Mouse (Mus musculus) liver, embryonic 14.5 days (tissue): ENCODE data around the gene Mrpl20. TPM values are rescaled to one million over a fixed set of nuclear protein-coding genes. Genes with fewer than 3 reads are reported as not detected.

Experiments
- ATAC-seq: fragments of 200-750 bp; cut with Nextera tagmentation; 2 replicates; pipeline ENCODE4 v1.8.0; 2017; ENCODE audit warnings: moderate number of reproducible peaks, mild to moderate bottlenecking, moderate library complexity; ENCODE audit not compliant: insufficient read depth
- DNase-seq, 3 experiments: peaks; one replicate each; pipeline ENCODE4 v3.0.0-alpha.2; 2012 to 2013; ENCODE audit warnings: low read depth in 3 of 3, low spot score in 3 of 3
- H3K27ac ChIP-seq: fragments of 300-500 bp; sonication (generic); 2 replicates; pipeline ENCODE4 v1.5.1; 2014; ENCODE audit warnings: moderate library complexity, mild to moderate bottlenecking, control low read depth, inconsistent platforms
- H3K27me3 ChIP-seq: fragments of 300-500 bp; sonication (generic); 2 replicates; pipeline ENCODE4 v1.6.1; 2014; ENCODE audit warnings: mild to moderate bottlenecking, low read length, moderate library complexity; ENCODE audit not compliant: control insufficient read depth, insufficient read depth
- H3K36me3 ChIP-seq: fragments of 300-500 bp; sonication (generic); replicated peaks from 2 replicates; pipeline ENCODE4 v1.6.1; 2014; ENCODE audit warnings: low read depth; ENCODE audit not compliant: control insufficient read depth, insufficient read depth
- H3K4me1 ChIP-seq, 2 experiments: fragments of 200-500 bp in 1 of 2; fragments of 300-500 bp in 1 of 2; sonication (generic) in 1 of 2; replicated peaks; 2 replicates each; pipeline ENCODE4 v1.6.1; 2012 to 2014; ENCODE audit warnings: antibody characterized with exemption in 1 of 2, inconsistent platforms in 1 of 2, low read length in 1 of 2; ENCODE audit not compliant: control insufficient read depth in 2 of 2, insufficient read depth in 2 of 2
- H3K4me2 ChIP-seq: fragments of 300-500 bp; sonication (generic); 2 replicates; pipeline ENCODE4 v1.6.1; 2014; ENCODE audit warnings: low read depth, mild to moderate bottlenecking, control low read depth, moderate library complexity
- H3K4me3 ChIP-seq, 2 experiments: fragments of 200-500 bp in 1 of 2; fragments of 300-500 bp in 1 of 2; sonication (generic) in 1 of 2; 2 replicates each; pipeline ENCODE4 v1.5.1; 2012 to 2014; ENCODE audit warnings: low read depth in 2 of 2, low read length in 2 of 2, mild to moderate bottlenecking in 2 of 2, control low read depth in 1 of 2, inconsistent platforms in 1 of 2, moderate library complexity in 1 of 2; ENCODE audit not compliant: insufficient read depth in 1 of 2
- H3K9ac ChIP-seq: fragments of 300-500 bp; sonication (generic); replicated peaks from 2 replicates; pipeline ENCODE4 v1.6.1; 2014; ENCODE audit warnings: mild to moderate bottlenecking, control low read depth, moderate library complexity
- H3K9me3 ChIP-seq: fragments of 300-500 bp; sonication (generic); 2 replicates; pipeline ENCODE4 v1.6.1; 2016; ENCODE audit warnings: low read length, mixed read lengths; ENCODE audit not compliant: control insufficient read depth
- CTCF ChIP-seq: IDR thresholded peaks from 2 replicates; pipeline ENCODE4 v1.5.1; 2016; ENCODE audit warnings: antibody characterized with exemption, low read depth, control low read depth
- EP300 ChIP-seq: IDR thresholded peaks from 2 replicates; pipeline ENCODE4 v1.6.1; 2016; ENCODE audit warnings: antibody characterized with exemption, low read depth
- WGBS: fragments of 180-500 bp; shearing (Covaris S2); extraction: QIAGEN DNeasy Blood & Tissue Kit; methylation state at CpG from one replicate; pipeline ENCODE4 v1.1.7; 2014; ENCODE audit not compliant: insufficient replicate concordance; 5-methylcytosine and 5-hydroxymethylcytosine counted together
- polyA plus RNA-seq, 2 experiments: library from polyadenylated mRNA; depleted of rRNA in 1 of 2; stranded (reverse) in 1 of 2; unstranded in 1 of 2; fragments of >200 nt; fragmentation: Nextera tagmentation in 1 of 2; extraction: Ambion mirVana in 1 of 2; gene quantifications; 2 replicates each; pipeline versions ENCODE4 v1.2.1 to v1.2.3; 2012 to 2014

Gene Mrpl20
- polyA plus RNA-seq, 2 experiments: 62.8 to 200 TPM

DNA sequence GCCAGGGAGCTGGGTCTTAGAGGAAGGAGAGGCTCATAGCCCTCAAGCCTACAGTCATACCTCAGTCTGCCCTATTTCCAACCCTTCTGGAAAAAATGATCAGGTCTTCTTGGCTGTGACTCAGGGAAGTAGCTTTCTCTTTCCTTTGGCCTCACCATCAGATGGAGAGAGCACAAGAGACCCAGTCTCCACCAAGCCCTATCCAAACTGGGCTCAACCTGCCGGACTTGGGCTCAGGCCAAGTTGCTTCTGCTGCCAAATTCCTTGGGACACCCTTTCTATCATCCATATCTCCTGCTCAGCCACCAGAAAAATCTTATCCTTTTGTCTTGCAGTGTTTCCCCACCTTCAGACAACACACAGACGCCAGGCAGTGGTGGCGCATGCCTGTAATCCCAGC lies 26.8 kb upstream of the Mrpl20 start:
- Histone ChIP-seq H3K27me3 (peaks cover 27% of the 10 kb centered on the region), H3K36me3 (no peaks in the 10 kb centered on the region), H3K9ac (no peak overlapping the region), H3K27ac (no peak overlapping the region), H3K9me3 (no peaks in the 10 kb centered on the region), H3K4me1 (peaks cover 0 to 2% of the 10 kb centered on the region in 2 experiments; a peak in 1 of 4 replicates), H3K4me2 (no peak overlapping the region), H3K4me3 (no peak overlapping the region)
- 71% methylated on average over 3 of the region's 3 CpGs for WGBS
- ATAC-seq (no peak), DNase-seq (no peak)
- TF ChIP-seq EP300: no peak
- TF ChIP-seq CTCF: no peak

DNA sequence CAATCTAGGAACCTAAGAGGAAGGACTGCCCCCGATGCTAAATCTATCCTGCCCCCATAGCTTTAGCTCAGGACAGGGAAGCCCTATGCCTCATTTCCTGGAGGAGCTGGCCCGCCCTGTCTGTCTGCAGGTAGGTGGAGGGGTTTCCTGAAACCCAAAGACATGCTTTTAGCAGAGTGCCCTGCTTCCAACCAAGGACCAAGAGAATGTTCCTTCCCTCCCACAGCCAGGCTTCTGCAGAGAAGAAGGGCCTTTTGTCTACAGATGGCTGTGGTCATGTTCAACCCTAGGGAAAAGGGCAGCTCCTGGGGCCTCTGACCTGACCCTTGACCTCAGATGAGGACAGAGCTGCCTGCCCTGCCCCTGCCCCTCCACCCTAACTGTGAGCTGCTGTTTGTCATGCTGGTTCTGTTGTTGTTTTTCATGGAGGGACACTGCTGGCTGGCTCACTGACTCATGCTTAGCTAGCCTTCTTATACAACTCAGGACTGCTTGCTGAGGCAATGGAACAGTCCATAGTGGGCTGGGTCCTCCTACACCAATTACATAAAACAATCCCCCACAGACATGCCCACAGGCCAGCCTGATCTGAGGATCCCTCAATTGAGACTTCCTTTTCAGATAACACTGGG lies 25.9 kb upstream of the Mrpl20 start:
- H3K36me3 ChIP-seq: no peaks in the 10 kb centered on the region
- no peak overlapping the region for H3K9ac ChIP-seq
- no peak overlapping the region for H3K4me2 ChIP-seq
- no peak overlapping the region for H3K4me3 ChIP-seq
- H3K9me3 ChIP-seq: no peaks in the 10 kb centered on the region
- 20% methylated on average over 2 of the region's 2 CpGs for WGBS
- ATAC-seq (no peak), DNase-seq (no peak)
- peaks cover 0 to 2% of the 10 kb centered on the region in 2 experiments; a peak in 1 of 4 replicates for H3K4me1 ChIP-seq
- H3K27me3 ChIP-seq: peaks cover 29% of the 10 kb centered on the region
- no peak overlapping the region for H3K27ac ChIP-seq
- TF ChIP-seq EP300 (no peak), CTCF (no peak)

DNA sequence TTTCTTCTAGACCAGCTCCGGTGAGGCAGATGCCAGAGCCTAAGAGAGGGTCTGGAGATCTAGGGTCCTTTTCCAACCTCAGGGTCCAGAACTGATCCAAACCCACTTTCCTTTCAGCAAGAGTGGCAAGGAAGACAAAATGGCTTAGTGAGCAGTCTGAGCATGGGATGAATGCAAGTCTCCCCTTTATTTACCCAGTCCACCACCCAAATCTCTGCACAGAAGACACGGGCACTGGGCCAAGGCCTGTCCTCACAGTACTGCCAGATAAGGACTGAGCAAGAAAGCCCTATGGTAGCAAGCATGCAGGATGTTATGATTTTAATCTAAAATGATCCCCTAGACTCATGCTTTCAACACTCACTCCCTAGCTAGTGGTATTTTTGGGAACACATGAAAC lies 24.9 kb upstream of the Mrpl20 start:
- Histone ChIP-seq H3K4me3 (no peak overlapping the region), H3K4me1 (peaks cover 0 to 2% of the 10 kb centered on the region in 2 experiments; a peak in 1 of 4 replicates), H3K36me3 (no peaks in the 10 kb centered on the region), H3K9ac (no peak overlapping the region), H3K4me2 (no peak overlapping the region), H3K27me3 (peaks cover 33% of the 10 kb centered on the region), H3K27ac (no peak overlapping the region), H3K9me3 (no peaks in the 10 kb centered on the region)
- ATAC-seq (no peak), DNase-seq (no peak)
- TF ChIP-seq EP300 (no peak), CTCF (no peak)
- WGBS: 53% methylated on average over 2 of the region's 2 CpGs

DNA sequence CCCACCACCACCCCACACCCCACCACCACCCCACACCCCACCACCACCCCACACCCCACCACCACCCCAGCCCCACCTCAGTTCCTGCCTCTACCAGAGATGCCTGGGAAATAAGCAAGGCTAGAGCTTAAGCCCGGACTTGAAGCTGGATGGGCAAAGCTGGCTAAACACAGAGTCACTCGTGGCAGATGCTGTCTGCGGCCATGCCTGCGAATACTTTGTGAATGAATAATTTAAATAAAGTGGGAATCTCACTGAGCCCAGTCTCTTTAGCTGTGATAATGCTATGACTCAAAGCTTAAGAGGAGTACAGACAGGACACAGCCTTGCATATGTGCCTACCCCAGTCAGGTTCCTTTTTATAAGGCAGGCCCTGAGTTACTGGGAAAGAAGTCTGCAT lies 23.2 kb upstream of the Mrpl20 start:
- TF ChIP-seq CTCF (no peak), EP300 (no peak)
- no peaks in the 10 kb centered on the region for H3K36me3 ChIP-seq
- H3K4me3 ChIP-seq: no peak overlapping the region
- H3K9me3 ChIP-seq: no peaks in the 10 kb centered on the region
- no peak for ATAC-seq
- H3K27me3 ChIP-seq: peaks cover 22% of the 10 kb centered on the region
- no peak overlapping the region for H3K9ac ChIP-seq
- 75% methylated on average over 4 of the region's 4 CpGs for WGBS
- DNase-seq: no peak
- no peak overlapping the region for H3K27ac ChIP-seq
- no peak overlapping the region for H3K4me2 ChIP-seq
- H3K4me1 ChIP-seq: peaks cover 0 to under 1% of the 10 kb centered on the region in 2 experiments; a peak in 2 of 4 replicates

DNA sequence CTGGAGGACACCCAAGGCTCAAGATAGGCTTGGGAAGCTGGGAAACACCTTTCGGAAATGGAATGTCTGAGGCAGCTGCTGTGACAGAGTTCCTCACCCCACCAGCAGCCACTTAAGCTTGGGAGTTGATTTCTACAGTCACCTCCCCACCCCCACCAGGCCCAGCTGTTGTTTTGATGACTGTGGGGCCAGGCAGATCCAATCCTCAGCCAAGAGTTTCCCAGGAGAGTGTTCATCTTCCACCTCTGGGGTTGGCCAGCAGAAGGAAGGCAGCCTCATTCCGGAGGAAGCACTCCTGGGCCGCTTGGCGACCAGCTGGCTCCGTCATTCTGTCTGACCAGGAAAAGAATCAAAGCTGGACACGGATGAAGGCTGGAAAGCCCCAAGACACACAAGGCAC lies 21.8 kb upstream of the Mrpl20 start:
- Histone ChIP-seq H3K27ac (no peak overlapping the region), H3K36me3 (no peaks in the 10 kb centered on the region), H3K4me2 (no peak overlapping the region), H3K9ac (no peak overlapping the region), H3K4me3 (no peak overlapping the region), H3K27me3 (peaks cover 9% of the 10 kb centered on the region), H3K4me1 (peaks cover 0 to 3% of the 10 kb centered on the region in 2 experiments; a peak in 2 of 4 replicates), H3K9me3 (no peaks in the 10 kb centered on the region)
- no peak for DNase-seq
- 30% methylated on average over 6 of the region's 6 CpGs for WGBS
- no peak for ATAC-seq
- no peak for TF ChIP-seq CTCF
